Mouse (Mus musculus): ENCODE results near the gene Rdh19.

DNA sequence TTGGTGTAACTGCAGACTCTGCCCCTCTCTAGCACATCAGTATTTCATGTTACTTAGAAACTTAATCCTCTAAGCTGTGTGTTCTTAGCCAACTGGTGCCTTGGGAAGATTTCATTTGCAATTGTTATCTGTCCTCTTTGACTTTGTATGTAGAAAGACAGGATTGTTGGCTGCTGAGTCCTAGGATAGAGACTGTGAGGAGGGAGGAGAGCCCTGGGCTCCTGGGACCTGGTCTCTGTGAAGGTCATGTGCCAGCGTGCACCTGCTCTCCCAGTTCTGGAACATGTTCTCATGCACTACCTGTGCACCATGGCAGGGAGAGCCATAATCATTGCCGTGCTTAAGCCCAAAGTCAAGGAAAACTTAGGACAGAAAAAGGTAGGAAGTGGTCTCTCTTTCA is 48.1 kb upstream of the Rdh19 start:
- no peak for TF ChIP-seq CTCF (IDR thresholded peaks at IDR 0.05; ENCODE audit: control insufficient read depth, insufficient read depth, insufficient replicate concordance, low read depth, low read length)
- TF ChIP-seq POLR2A (IDR thresholded peaks at IDR 0.05; ENCODE audit: control insufficient read depth, low read depth, low read length) = no peak
